Mouse (Mus musculus): ENCODE data around the gene Atp9a.

Atp9a gene

DNA sequence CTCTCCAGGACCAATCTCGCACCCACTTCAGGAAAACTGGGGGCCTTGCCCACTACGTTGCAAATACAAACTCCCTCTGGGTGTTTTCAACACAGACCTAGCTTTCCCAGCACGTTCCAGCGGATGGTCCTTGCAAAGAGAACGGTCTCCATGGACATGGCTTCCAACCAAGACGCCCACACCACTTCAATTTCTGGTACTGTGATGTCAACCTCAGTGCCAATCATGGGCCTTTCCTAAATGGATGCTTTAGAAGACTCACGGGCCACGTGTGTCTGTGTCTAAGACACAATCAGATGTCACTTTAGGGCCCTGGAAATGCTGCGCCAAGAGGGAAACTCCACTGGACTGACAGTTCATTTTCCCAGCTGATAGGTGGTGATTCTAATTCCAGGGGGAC is 60.7 kb downstream of the Atp9a start:
- DNase-seq (ENCODE audit: low spot score): no peak

DNA sequence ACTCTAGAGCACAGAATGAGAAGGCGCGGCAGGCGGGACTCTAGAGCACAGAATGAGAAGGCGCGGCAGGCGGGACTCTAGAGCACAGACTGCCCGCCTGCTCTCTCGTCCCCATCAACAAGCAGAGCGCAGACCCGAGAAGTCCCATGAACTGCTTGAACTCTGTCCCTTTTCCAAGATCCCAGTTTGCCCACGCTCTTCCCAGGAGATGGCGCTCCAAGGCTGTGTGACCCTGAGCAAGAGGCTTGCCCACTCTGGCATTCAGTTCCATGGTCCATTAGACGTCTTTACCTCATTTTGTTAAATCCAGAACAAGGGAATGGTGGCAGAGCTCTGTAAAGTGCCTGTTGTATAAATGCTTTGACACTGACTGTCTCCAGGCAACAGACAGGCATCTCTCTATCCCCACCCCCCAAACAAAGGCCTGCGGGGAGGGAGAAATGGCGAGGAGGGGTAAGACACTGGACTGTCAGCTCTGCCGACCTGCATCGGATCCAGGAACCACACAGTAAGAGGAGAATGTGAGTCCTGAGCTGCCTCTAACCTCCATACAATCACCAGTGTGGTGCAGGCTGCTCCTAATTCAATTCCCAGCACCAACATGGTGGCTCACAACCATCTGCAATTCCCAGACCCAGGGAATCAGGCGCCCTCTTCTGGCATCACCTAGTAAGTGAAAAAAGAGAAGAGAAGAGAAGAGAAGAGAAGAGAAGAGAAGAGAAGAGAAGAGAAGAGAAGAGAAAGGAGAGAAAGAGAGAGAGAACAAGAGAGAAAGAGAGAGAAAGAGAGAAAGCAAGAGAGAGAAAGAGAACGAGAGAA is 62.6 kb downstream of the Atp9a start:
- DNase-seq (ENCODE audit: low spot score): no peak

DNA sequence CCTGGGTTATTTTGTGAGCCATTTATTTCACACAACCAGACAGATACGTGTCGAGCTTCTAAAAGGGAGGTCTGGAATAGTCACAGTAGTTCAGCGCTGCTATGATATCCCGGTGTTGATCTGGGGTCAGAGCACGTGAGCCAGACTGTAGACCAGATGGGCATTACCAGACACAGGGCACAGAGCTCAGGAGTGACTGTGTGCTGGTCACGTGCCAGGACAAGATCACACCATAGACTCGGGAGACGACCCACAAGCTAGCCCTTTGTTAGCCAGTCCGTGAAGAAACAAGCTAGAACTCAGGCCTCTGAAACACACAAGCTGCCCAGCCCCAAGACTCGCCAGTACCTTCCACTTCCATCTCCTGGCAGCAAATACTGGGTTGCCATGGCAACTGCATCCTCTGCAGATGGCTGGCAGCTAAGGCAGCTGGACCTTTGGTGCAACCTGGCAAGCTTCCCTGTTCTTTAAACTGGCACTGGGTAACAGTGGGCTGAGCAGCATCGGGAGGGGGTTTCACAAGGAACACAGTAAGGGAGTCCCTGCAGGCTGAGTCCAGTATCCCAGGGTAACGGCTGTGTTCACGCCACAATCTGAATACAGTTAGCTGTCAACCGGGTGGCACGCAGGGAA is 63.4 kb downstream of the Atp9a start:
- DNase-seq (ENCODE audit: low spot score): no peak

DNA sequence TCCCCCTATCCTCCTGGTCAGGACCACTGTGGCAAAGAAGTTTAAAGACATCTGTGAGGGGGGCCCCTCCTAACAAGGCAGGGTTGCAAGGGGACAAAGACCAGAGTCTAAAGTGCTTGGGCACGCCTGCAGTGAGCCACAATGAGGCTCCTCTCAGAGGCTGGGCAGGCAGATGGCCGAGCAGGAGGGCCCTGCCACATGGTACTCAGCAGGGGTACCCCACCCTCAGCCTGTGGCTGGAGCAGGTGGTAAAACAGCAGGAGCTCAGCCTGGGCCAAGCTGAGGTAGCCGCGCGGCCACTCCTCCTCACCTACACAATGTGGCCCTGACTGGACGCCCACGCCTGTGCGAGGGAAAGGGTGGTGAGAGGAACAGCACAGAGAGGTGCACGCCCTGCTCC is 64.6 kb downstream of the Atp9a start:
- no peak for DNase-seq (ENCODE audit: low spot score)

DNA sequence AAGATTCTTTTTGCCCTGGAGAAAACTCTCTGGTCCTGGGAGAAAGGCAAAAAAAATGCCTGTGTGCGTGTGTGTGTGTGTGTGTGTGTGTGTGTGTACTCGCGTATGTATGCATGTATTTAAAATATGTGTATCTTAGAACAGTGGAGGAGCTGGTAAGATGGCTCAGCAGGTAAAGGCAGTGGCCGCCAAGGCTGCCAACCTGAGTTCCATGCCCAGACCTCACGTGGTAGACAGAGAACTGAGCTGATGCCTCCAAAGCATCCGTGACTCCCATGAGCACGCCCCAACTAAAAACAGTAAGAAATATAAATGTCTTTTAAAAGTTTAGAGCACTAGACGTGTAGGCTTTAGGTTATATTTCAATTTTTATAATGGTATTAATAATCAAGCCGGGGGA is 70.5 kb downstream of the Atp9a start:
- no peak for DNase-seq (ENCODE audit: low spot score)

DNA sequence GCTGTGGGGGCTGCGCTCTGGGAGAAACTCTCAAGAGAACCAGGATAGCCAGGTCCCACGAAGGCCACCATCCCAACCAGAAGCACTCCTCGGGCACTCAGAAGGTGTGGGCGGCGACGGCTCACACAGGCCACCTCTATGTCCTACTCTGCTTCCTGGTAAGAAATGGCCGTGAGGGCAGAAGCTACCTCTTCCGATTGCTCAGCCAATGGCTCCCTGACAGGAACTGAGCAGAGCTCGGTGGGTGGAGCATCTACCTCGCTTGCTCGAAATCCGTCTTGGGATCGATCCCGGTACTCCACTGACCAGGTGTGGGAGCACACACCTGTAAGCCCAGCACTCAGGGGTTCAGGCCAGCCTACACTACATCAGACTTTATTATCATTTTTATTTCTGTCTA is 72.0 kb downstream of the Atp9a start:
- no peak for DNase-seq (ENCODE audit: low spot score)

DNA sequence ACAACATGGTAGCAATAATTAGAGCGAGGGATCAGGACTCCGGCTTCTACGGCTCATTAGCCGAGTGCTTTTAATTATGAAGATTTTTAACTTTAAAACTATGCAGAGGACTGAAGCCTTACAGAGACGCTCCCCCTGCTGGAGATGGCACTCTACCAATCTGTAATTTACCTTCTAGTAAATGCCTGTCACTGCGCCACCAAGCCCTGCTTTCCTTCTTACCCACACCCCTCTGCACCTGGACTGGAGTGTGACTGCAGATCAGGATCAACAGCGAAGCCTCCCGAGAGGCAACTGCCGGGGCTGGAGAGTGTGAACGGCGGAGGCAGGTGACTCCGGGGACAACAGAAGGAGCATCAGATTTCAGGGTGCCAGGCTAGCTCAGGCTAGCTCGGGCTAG is 72.4 kb downstream of the Atp9a start:
- DNase-seq (ENCODE audit: low spot score): no peak

DNA sequence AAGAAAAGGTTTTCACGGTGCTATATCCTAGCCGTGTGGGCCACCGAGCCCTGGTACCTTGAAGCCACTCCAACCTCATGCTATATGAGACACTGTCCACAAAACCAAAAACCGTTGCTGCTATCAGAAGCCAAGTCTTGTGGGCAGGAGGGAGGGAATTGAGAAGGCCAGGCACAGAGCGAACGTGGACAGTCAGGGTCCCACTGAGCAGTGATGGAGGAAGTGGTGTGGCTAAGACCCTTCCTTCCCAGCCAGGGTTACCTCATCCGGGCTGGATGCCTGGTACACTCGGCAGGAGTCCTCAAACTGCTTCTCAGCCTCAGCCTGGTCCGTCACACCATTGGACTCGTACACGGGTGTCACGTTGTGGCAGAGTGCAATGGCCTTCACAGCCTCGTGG is 74.5 kb downstream of the Atp9a start:
- DNase-seq (ENCODE audit: low spot score): no peak

DNA sequence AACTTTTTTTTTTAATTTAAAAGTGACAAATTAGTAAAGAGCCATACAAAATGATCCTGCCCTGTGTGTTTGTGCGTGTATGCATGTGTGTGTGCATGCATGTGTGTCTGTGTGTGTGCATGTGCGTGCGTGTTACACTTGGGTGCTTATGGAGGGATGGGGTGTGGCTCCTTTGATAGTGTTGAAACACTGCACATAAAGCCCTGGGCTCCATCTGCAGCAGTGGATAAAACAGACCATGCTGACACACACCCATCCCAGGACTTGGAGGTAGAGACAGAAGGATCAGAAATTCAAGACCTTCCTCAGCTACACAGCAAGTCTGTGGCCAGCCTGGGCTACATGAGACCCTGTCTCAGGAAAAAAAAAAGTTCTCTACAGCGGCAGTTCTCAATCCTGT is 76.5 kb downstream of the Atp9a start:
- DNase-seq (ENCODE audit: low spot score): no peak

DNA sequence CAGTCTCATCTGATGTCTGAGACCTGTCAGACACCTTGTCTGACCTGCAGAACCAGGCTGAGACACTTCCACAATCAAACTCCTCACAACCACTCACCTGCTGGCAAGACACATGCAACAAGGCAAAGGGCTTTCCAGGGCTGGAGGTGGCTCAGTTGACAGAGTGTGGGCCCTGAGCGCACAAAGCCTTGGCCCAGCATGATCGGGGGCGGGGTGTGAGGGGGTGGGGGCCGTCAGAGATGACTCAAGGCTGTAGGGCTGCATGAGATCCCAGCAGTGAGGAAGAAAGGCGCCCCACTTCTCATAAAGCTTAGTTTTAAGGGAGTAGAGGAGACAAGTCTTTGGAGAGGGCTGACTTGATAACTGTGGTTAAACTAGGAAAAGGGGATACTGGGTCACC is 78.5 kb downstream of the Atp9a start:
- no peak for DNase-seq (ENCODE audit: low spot score)

DNA sequence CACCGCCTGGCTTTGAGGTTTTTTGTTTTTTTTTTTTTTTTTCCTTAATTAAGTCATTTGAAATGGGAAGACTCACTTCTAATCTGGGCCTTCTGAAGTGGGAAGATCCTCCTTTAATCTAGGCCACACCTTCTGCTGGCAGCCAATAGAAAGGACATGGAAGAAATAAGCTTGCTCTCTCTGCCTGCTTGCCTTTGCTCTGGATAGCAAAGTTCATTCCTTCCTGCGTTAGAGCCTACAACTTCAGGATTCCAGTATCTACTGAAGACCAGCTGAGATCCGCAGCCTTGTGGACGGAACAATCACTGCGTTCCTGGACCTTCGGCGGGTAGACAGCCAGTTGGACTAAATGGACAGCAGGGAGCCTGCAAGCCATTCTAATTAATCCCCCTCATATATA is 79.0 kb downstream of the Atp9a start:
- no peak for DNase-seq (ENCODE audit: low spot score)

DNA sequence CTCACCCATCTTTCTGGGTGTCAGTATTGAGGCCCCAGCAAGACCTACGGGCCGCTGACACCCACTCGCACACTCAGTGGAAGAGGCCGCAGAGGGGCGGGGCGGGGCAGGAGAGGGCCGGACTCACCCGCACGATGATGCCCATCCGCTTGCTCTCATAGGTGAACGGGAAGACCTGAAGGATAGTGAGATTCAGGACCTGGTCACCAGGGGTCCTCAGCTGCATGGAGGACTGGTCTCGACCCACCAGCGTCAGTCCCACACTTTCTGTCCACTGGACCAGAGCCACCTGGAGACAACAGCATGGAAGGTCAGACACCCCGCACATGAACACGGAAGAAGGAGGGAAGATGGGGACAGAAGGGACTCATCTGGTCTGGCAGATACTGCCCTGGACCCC is 80.4 kb downstream of the Atp9a start:
- no peak for DNase-seq (ENCODE audit: low spot score)

DNA sequence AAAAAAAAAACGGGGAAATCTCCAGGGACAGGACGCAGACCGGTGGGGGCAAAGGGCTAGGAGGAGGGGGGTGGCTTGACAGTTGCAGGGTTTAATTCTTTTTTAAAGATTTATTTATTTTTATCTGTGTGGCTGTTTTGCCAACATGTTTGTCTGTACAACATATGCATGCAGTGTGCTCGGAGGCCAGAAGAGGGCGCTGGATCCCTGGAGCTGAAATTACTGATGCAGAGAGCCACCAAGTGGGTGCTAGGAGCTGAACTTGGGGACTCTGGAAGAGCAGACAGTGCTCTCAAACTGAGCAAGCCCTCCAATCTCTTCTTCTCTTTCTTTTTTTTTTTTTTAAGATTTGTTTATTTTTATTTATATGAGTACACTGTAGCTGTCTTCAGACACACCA is 81.9 kb downstream of the Atp9a start:
- no peak for DNase-seq (ENCODE audit: low spot score)

DNA sequence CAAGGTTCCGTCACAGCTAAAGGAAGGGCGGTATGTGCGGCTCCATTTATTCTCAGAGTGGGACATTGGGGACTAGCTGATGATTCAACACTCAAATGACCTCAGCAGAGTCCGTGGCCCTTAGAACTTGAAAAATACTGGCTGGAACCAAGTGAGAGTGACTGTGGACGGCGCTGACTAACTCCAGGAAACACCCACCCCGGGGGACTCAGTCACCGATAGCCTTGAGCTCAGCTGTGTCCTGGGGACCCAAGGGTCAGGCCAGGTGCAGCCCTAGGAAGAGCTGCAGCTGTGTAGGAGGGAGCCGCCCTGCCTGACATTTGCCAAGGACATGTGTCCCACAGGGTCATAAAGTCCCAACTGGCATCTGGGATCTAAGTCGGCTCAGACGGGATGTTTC is 83.7 kb downstream of the Atp9a start:
- no peak for DNase-seq (ENCODE audit: low spot score)

DNA sequence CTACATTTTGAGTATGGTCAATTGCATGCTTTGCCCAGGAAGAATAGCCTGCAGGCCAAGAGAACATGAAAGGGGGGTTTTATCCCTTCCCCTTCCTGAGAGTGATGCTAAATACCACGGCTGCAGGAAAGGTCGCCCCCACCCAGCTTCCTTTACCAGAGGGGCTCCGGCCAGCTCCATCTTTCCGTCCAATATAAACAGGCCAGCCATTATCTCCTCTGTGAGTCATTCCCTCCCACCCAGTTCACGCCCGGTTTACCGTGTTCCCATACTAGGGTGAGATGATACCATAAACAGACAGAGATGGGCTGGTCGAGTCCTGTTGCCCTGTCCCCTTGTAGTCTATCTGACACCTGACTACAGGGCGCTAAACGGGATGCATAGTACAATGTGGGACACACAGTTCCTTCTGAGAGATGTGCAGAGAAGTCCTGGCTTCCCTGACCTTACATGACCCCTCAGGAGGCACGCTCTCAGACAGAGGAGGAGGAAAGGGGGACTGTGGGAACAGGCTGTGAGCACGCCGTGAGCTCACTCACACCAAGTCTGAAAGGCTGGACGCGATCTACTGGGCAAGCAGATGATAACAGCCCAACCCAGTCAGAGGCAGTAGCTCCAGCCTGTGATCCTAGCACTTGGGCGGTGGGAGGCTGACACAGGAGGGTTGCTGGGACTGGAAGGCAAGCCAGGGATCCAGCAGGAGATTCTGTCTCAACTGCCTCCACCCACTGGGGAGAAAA is 85.5 kb downstream of the Atp9a start:
- DNase-seq (ENCODE audit: low spot score): no peak

DNA sequence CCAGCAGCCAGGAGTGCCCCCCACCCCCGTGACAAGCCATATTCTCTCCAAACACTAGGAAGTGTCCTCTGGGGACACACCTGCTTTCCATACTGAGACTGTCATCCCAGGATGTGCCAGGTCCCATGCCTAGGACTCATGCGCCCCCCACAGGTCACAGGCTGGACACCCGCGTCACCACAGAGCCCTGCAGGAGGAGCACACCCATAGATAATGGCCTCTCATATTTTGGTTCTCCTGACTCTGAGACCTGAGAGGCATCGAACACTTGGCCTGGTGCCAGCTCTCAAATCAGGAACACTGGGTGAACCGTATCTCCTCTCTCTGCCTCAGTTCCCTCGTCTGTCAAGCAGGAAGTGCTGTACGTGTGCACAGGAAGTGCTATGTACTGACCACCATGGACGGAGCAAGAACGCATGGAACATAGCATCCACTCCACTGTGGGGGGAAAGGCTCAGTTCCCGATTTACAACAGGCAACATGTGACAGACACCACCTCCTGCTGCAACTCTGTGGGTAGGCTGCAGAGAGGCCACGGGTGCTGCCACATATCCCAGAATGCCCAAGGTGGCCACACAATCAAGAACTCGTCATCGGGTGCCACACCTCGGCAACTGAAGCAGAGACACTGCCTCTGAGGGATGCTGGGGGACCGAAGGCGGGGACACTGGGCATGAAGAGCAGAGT is 87.1 kb downstream of the Atp9a start:
- DNase-seq (ENCODE audit: low spot score): no peak

DNA sequence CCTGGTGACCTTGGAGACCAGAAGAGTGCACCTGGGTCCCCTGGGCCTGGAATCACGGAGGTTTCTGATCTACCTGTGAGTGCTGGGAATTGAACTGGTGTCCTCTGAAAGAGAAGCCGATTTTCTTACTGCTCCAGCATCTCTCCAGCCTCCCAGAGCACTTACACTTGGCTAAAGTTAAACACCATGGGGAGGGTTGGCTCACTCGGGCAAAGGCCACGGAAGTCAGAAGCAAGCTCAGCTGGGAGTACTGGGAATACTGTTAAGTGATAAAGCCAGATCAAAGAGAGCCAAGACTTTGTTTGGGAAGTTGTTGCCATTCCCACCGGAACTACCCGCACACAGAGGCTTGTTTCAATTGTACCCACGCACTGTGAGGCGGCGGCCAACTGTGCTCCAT is 87.7 kb downstream of the Atp9a start:
- DNase-seq (ENCODE audit: low spot score): no peak

DNA sequence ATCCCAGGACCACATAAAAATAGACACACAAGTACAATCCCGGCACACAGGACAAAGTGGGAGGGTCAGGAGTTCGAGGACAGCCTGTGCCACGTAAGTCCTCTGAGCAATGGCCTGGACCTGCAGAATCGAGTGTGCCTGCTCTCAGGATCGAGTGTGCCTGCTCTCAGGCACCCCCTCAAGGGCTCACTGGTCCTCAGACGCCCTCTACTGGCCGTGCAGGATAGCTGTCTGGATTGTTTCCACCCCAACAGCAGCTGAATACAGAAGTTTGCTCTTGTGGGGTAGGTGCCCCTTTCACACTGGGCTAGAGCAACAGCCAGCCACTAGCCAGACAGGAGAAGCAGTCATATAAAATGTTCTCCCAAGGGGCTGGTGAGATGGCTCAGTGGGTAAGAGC is 90.5 kb downstream of the Atp9a start:
- no peak for DNase-seq (ENCODE audit: low spot score)

DNA sequence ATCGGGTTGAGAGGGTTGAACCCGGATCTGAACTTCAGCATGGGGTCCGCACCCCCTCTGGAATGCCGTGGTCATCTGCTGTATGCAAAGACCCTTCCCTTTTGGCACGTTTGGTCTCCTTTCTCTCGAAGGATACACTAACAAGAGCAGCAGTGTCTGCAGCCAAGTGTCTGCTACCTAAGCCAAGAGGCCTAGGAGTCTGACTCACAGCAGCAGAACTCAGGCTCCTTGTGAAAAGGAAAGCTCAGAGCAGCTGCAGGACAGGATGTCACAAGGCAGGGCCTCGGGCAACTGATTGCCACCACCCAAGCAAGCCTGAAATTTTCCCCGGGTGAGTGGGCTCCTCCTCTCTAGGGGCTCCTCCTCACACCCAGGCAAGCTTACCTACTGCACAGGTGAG is 94.0 kb downstream of the Atp9a start:
- no peak for DNase-seq (ENCODE audit: low spot score)

DNA sequence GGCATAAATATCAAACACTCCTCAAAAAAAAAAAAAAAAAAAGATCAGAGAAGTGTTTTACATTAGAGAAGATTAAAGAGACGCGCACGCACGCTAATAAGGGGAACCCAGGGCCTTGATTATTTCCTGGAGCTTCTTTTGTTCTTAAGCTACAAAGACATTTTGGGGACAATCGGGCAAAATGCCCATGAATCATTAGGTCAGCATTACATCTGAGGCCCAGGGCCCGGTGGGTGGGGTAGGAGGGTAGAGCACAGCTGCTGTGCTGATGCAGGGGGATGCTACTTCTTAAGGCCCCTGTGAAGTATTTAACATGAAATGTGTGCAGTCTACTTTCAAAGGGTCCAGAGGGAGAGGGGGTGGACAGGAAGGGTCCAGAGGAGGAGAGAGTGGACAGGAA is 97.4 kb downstream of the Atp9a start:
- no peak for DNase-seq (ENCODE audit: low spot score)

DNA sequence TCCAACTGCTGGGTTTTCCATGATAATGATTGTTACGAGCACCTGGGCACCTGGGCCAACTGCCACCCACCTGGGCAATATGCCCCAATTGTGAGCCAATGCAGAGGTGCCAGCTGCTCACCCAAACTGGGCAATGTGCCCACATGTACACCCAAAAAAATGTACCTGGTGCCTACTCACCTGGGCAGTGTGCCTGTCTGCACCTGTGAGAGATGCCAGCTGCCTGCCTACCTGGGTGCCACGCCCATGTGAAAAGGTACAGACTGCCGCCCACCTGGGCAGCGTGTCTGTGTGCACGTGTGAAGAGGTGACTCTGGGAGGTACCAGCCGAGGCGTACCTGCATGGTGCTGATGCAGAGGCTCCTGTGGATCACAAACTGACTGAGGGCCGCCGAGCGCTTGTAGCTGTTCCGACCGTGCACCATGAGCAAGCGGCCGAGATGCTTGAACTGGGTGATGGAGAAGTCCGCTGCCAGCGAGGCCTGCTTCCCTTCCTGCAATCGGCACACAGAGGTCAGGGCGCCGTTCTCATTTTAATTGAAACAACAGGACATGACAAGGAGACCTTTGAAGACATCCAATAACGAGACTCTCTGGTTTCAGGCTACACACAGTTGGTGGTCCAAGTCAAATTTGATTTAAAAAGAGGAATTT is 98.6 kb downstream of the Atp9a start:
- no peak for DNase-seq (ENCODE audit: low spot score)

DNA sequence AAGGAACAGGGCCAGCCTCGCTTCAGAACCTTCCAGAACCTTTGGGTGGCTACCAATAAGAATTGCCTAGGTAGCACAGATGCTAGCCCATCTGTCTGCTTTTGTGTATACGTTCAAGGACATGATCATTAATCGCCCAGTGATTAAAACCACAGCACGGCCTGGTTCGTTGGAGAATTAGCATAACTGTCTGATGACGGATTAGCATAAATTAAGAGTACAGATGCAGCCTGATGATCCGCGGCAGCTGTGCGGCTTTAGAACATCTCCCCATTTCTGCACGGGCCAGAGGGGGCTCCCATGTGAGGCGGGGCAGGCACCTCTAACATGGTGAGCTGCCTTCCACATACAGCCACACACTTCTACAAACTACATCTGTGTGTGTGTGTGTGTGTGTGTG is 100.0 kb downstream of the Atp9a start:
- no peak for DNase-seq (ENCODE audit: low spot score)

Data from T-cell, adult 2 months (primary cell).